Mouse (Mus musculus): ENCODE data around the gene Rbfox2.

GRCm38 (mm10) chr15:77220137-77220536 is 86.7 kb downstream of the Rbfox2 start:
- TF ChIP-seq CTCF (IDR thresholded peaks at IDR 0.05; ENCODE audit: control insufficient read depth, insufficient read depth, low read length), result peak; percentile 25; the same call in 1 of the 2 replicates
- TF ChIP-seq POLR2A (IDR thresholded peaks at IDR 0.05; ENCODE audit: borderline replicate concordance, control insufficient read depth, low read depth, low read length), result no peak

All from bone marrow, adult 2 months (tissue).